Mouse (Mus musculus) liver, embryonic 14 days (tissue): ENCODE data around the gene Frmd5. TPM values are rescaled to one million over a fixed set of nuclear protein-coding genes. Genes with fewer than 3 reads are reported as not detected.

ENCODE experiments used
- polyA plus RNA-seq: library from polyadenylated mRNA; depleted of rRNA; stranded (reverse); fragments of >200 nt; gene quantifications from 2 replicates; pipeline ENCODE4 v1.2.3, GENCODE M21; 2012; rRNA removed

Gene Frmd5
- polyA plus RNA-seq = 0.14 and 0.15 TPM in 2 replicates

DNA sequence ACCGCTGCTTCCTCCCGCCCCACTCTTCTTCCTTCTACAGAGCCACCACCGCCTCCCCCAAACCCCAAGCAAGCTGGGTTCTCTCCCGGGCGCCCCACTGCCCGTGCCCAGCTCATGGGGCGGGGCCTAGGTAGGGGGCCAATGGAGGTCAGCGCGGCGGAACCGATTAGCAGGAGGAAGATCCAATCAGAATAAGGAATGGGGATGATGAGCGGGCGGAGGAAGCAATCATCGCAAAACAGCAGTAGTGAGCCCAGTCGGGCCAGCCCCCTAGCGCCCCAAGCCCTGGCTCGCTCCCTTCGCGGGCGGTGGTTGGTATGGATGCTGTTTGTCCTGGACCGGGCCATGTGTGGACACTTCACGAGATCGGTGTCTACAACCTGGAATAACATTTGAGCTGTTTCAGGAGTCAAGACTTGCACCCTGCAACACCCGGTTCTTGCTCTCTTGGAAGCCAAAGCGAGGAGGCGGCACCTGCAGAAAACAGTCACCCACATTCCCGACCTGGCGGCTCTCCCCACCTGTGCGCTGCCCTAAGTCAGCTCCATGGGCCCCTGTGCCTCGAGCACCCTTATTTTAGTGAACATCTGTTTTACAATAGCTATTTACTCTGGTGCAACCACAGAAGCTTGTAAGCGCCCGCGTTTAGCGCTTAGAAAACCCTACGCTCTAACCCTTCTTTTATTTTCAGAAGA is at the start of gene Frmd5:
Gene Frmd5, minus strand, starts transcription at position 129 of the 695 bp plus-strand sequence.

DNA sequence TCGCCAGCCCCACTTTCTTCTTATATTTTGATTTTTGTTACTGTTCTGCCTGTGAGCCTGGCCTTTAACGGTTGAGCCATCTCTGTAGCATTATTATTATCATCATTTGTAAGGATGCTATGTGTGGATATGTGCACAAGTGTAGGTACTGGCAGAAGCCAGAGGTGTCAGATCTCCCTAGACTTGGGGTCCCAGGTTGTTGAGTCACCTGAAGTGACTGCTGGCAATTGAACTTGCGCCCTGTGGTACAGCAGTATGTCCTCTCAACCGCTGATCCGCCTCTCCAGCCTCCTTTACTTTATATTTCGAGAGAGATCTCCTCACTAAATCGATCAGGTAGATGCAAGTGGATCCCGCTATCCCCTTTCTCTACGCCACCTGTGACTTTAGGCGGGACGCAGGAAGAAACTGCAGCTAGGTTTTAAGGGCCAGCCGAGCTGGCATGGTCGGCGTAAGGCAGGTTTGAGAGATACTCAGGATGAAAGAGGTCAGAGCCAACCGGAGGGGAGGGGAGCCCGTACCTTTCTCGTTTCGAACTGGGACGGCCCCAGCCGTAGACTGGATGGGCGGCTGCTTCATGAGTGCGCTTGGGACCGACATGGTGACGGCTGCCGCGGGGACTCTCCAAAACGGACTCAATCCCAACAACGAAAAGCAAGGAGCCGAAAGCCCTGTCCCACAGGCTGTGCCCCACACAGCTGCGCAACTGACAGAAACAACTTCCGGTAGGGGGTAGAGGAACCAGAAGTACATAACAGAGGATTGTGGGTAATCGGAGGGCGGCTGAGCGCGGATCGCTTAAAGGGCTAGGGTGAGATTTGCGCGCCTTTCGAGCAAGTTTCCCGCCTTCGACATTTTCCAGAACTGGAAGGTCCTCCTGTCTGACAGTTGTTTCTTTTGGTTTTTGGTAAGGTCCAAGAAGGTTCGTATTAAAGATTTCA is 300.7 kb downstream of the Frmd5 start, which contains the start of the genes Mfap1a and Wdr76:
Gene Mfap1a, minus strand, starts transcription at position 724 of the 941 bp plus-strand sequence.
Gene Wdr76, plus strand, starts transcription at position 782 of the 941 bp plus-strand sequence.

Other genes with a start within 250 kb of the Frmd5 start
- 3.8 and 4.2 TPM in 2 replicates for gene Casc4, start 59.9 kb upstream of the Frmd5 start, polyA plus RNA-seq
- 7.4 and 8.9 TPM in 2 replicates for gene Ctdspl2, start 148.9 kb upstream of the Frmd5 start, polyA plus RNA-seq
- gene Mageb3, start 149.0 kb upstream of the Frmd5 start, polyA plus RNA-seq = 0.05 TPM in 2 replicates
- gene Eif3j1, start 221.5 kb upstream of the Frmd5 start, polyA plus RNA-seq = 15.1 and 17.6 TPM in 2 replicates